Mouse (Mus musculus) heart, adult 2 months (tissue): ENCODE measurements at regions not wholly inside any gene's neighbourhood (a gene's known extent, or its start where the extent isn't known, plus 50 kb on each side); places are given as distances from the start of the nearest gene placed in this dataset.

Experiments
- CTCF ChIP-seq: fragments of 200-600 bp; IDR thresholded peaks from 2 replicates; pipeline ENCODE4 v1.8.1; 2022; ENCODE audit warnings: antibody characterized with exemption, mild to moderate bottlenecking, moderate library complexity
- EP300 ChIP-seq: fragments of 200-500 bp; IDR thresholded peaks from 2 replicates; pipeline ENCODE4 v1.6.1; 2011; ENCODE audit warnings: low read depth, low read length, control low read depth; ENCODE audit not compliant: insufficient read depth
- POLR2A ChIP-seq: fragments of 200-500 bp; IDR thresholded peaks from 2 replicates; pipeline ENCODE4 v1.6.1; 2011; ENCODE audit warnings: mild to moderate bottlenecking, low read depth, low read length, control low read depth; ENCODE audit not compliant: insufficient read depth

- no peak for TF ChIP-seq POLR2A
- TF ChIP-seq EP300 = no peak
- no peak for TF ChIP-seq CTCF
These were observed 150.0 kb upstream of the Dynlrb2 start for GRCm38 (mm10) chr8:116354756-116355155.
